Mouse (Mus musculus) kidney, adult 2 months (tissue): ENCODE measurements around the gene Asb1. TPM values are rescaled to one million over a fixed set of nuclear protein-coding genes. Genes with fewer than 3 reads are reported as not detected.

ENCODE experiments used
- DNase-seq: peaks from one replicate; pipeline ENCODE4 v3.0.0; 2021
- H3K27ac ChIP-seq: fragments of 200-500 bp; 2 replicates; pipeline ENCODE4 v1.5.1; 2012; ENCODE audit warnings: low read depth, low read length, control low read depth, inconsistent platforms; ENCODE audit not compliant: insufficient read depth
- H3K27me3 ChIP-seq: fragments of 200-500 bp; replicated peaks from 2 replicates; pipeline ENCODE4 v1.6.1; 2012; ENCODE audit warnings: mild to moderate bottlenecking, moderate library complexity, low read length, inconsistent platforms; ENCODE audit not compliant: control insufficient read depth, insufficient read depth
- H3K36me3 ChIP-seq: fragments of 200-500 bp; 2 replicates; pipeline ENCODE4 v1.6.1; 2012; ENCODE audit warnings: mild to moderate bottlenecking, moderate library complexity, low read length, inconsistent platforms; ENCODE audit not compliant: control insufficient read depth, insufficient read depth
- H3K4me1 ChIP-seq: fragments of 200-500 bp; 2 replicates; pipeline ENCODE4 v1.6.1; 2011; ENCODE audit warnings: low read length; ENCODE audit not compliant: control insufficient read depth, insufficient read depth
- H3K4me3 ChIP-seq: fragments of 200-500 bp; 2 replicates; pipeline ENCODE4 v1.5.1; 2011; ENCODE audit warnings: mild to moderate bottlenecking, low read depth, low read length, control low read depth; ENCODE audit not compliant: insufficient read depth
- CTCF ChIP-seq: fragments of 200-500 bp; conservative IDR thresholded peaks from 2 replicates; pipeline ENCODE4 v1.5.1; 2011; ENCODE audit warnings: low read depth, mild to moderate bottlenecking, control low read depth, low read length, moderate library complexity, mixed read lengths; ENCODE audit not compliant: insufficient read depth, insufficient read length
- POLR2A ChIP-seq: fragments of 200-500 bp; IDR thresholded peaks from one replicate; pipeline ENCODE4 v1.6.1; 2011; ENCODE audit warnings: low read depth, low read length, control low read depth
- WGBS: fragments of 180-500 bp; shearing (Covaris S2); methylation state at CpG from one replicate; pipeline ENCODE4 v1.1.7; 2018; 5-methylcytosine and 5-hydroxymethylcytosine counted together
- polyA plus RNA-seq: library from polyadenylated mRNA; depleted of rRNA; stranded (reverse); fragments of >200 nt; gene quantifications from 2 replicates; pipeline ENCODE4 v1.2.3, GENCODE M21; 2012

Asb1 gene
- polyA plus RNA-seq, 1 experiment, result 7.6 TPM

GRCm38 (mm10) chr1:91514916-91515315 lies 25.4 kb upstream of the Asb1 start:
- no peaks in the 10 kb centered on the region for H3K27me3 ChIP-seq
- no peaks in the 10 kb centered on the region for H3K4me1 ChIP-seq
- DNase-seq, result no peak
- H3K36me3 ChIP-seq, result no peaks in the 10 kb centered on the region
- TF ChIP-seq CTCF (0 out of 2 replicates have a peak, but pooled peaks have one; percentile 8), POLR2A (no peak)
- WGBS, result 82% methylated on average over 11 of the region's 11 CpGs
- H3K4me3 ChIP-seq, result no peak overlapping the region
- H3K27ac ChIP-seq, result no peak overlapping the region

- peak; percentile 23 for DNase-seq
- no peak overlapping the region for H3K27ac ChIP-seq
- no peaks in the 10 kb centered on the region for H3K27me3 ChIP-seq
- no peak overlapping the region for H3K4me3 ChIP-seq
- no peaks in the 10 kb centered on the region for H3K36me3 ChIP-seq
- H3K4me1 ChIP-seq, result no peaks in the 10 kb centered on the region
- 73% methylated on average over 6 of the region's 6 CpGs for WGBS
- TF ChIP-seq CTCF, result no peak
- TF ChIP-seq POLR2A, result no peak
These were observed 24.7 kb upstream of the Asb1 start for GRCm38 (mm10) chr1:91515642-91516041.

- H3K27me3 ChIP-seq, result no peaks in the 10 kb centered on the region
- TF ChIP-seq POLR2A (no peak), CTCF (peak; percentile 96)
- no peaks in the 10 kb centered on the region; the same call in 1 of the 2 replicates for H3K36me3 ChIP-seq
- no peaks in the 10 kb centered on the region for H3K4me1 ChIP-seq
- peak; percentile 62 for DNase-seq
- H3K4me3 ChIP-seq, result no peak overlapping the region
- H3K27ac ChIP-seq, result no peak overlapping the region
- WGBS, result 14% methylated on average over 10 of the region's 10 CpGs
These were observed 16.6 kb upstream of the Asb1 start for GRCm38 (mm10) chr1:91523759-91524158.

GRCm38 (mm10) chr1:91525838-91526237 lies 14.5 kb upstream of the Asb1 start:
- TF ChIP-seq CTCF (no peak), POLR2A (no peak)
- WGBS, result 85% methylated on average over 14 of the region's 14 CpGs
- H3K4me1 ChIP-seq, result peaks cover 6% of the 10 kb centered on the region; the same call in 1 of the 2 replicates
- H3K27me3 ChIP-seq, result no peaks in the 10 kb centered on the region
- no peak for DNase-seq
- no peaks in the 10 kb centered on the region; the same call in 1 of the 2 replicates for H3K36me3 ChIP-seq
- H3K4me3 ChIP-seq, result no peak overlapping the region
- no peak overlapping the region for H3K27ac ChIP-seq

- Histone ChIP-seq H3K27ac (peak overlapping the region; percentile 70), H3K36me3 (no peaks in the 10 kb centered on the region; the same call in 1 of the 2 replicates), H3K27me3 (no peaks in the 10 kb centered on the region), H3K4me3 (no peak overlapping the region), H3K4me1 (peaks cover 6% of the 10 kb centered on the region; the same call in 1 of the 2 replicates)
- 52% methylated on average over 9 of the region's 9 CpGs for whole genome bisulfite sequencing
- peak; percentile 86 for DNase-seq
- no peak for TF ChIP-seq POLR2A
- no peak for TF ChIP-seq CTCF
These were observed 10.2 kb upstream of the Asb1 start for GRCm38 (mm10) chr1:91530166-91530565.

- no peak overlapping the region for H3K27ac ChIP-seq
- 74% methylated on average over 4 of the region's 4 CpGs for WGBS
- no peak for DNase-seq
- no peaks in the 10 kb centered on the region; the same call in 1 of the 2 replicates for H3K36me3 ChIP-seq
- H3K27me3 ChIP-seq, result no peaks in the 10 kb centered on the region
- H3K4me3 ChIP-seq, result no peak overlapping the region
- TF ChIP-seq CTCF (no peak), POLR2A (no peak)
- peaks cover 6% of the 10 kb centered on the region; the same call in 1 of the 2 replicates for H3K4me1 ChIP-seq
These were observed 8.1 kb upstream of the Asb1 start for GRCm38 (mm10) chr1:91532243-91532642.

- 79% methylated on average over 5 of the region's 5 CpGs for WGBS
- DNase-seq, result no peak
- H3K27me3 ChIP-seq, result no peaks in the 10 kb centered on the region
- no peak overlapping the region for H3K27ac ChIP-seq
- H3K36me3 ChIP-seq, result no peaks in the 10 kb centered on the region; the same call in 1 of the 2 replicates
- peaks cover 6% of the 10 kb centered on the region; the same call in 1 of the 2 replicates for H3K4me1 ChIP-seq
- TF ChIP-seq POLR2A, result no peak
- TF ChIP-seq CTCF, result no peak
- no peak overlapping the region for H3K4me3 ChIP-seq
These were observed 7.5 kb upstream of the Asb1 start for GRCm38 (mm10) chr1:91532892-91533291.
